Mouse (Mus musculus): ENCODE measurements at regions not wholly inside any gene's neighbourhood (a gene's known extent, or its start where the extent isn't known, plus 50 kb on each side); places are given as distances from the start of the nearest gene placed in this dataset.

GRCm38 (mm10) chr1:143946933-143947332 lies 57.0 kb downstream of the Rgs2 start:
- Histone ChIP-seq H3K4me2 (no peak overlapping the region), H3K36me3 (no peaks in the 10 kb centered on the region), H3K27me3 (no peaks in the 10 kb centered on the region), H3K9ac (no peak overlapping the region), H3K4me1 (replicated peaks) (no peaks in the 10 kb centered on the region), H3K27ac (replicated peaks) (no peak overlapping the region), H3K4me3 (no peak overlapping the region), H3K9me3 (no peaks in the 10 kb centered on the region)
- ATAC-seq (ENCODE audit: low read depth) = no peak

- Histone ChIP-seq H3K4me1 (replicated peaks) (peaks cover 5% of the 10 kb centered on the region; the same call in 1 of the 2 replicates), H3K4me3 (no peak overlapping the region), H3K36me3 (no peaks in the 10 kb centered on the region), H3K27me3 (no peaks in the 10 kb centered on the region), H3K27ac (replicated peaks) (no peak overlapping the region), H3K9ac (no peak overlapping the region), H3K4me2 (no peak overlapping the region), H3K9me3 (no peaks in the 10 kb centered on the region)
- ATAC-seq (ENCODE audit: low read depth) = peak; percentile 74; the same call in 1 of the 2 replicates
- WGBS = 53% methylated on average over 5 of the region's 5 CpGs
Observed at GRCm38 (mm10) chr1:143941465-143941864, 62.5 kb downstream of the Rgs2 start.

GRCm38 (mm10) chr1:143939511-143939910 lies 64.5 kb downstream of the Rgs2 start:
- Histone ChIP-seq H3K4me2 (no peak overlapping the region), H3K4me1 (replicated peaks) (peaks cover 5% of the 10 kb centered on the region; the same call in 1 of the 2 replicates)

GRCm38 (mm10) chr1:143938569-143938968 lies 65.4 kb downstream of the Rgs2 start:
- Histone ChIP-seq H3K27me3 (no peaks in the 10 kb centered on the region), H3K36me3 (no peaks in the 10 kb centered on the region), H3K4me3 (no peak overlapping the region), H3K9me3 (no peaks in the 10 kb centered on the region), H3K27ac (replicated peaks) (0 out of 2 replicates have a peak overlapping the region, but pooled peaks have one; percentile 38), H3K4me1 (replicated peaks) (peaks cover 5% of the 10 kb centered on the region; the same call in 1 of the 2 replicates), H3K4me2 (no peak overlapping the region), H3K9ac (no peak overlapping the region)
- 64% methylated on average over 3 of the region's 3 CpGs for WGBS
- ATAC-seq (ENCODE audit: low read depth) = peak; percentile 50; the same call in 1 of the 2 replicates

More at GRCm38 (mm10) chr1:143939511-143939910, 64.5 kb downstream of the Rgs2 start:
- Histone ChIP-seq H3K27me3 (no peaks in the 10 kb centered on the region), H3K27ac (replicated peaks) (0 out of 2 replicates have a peak overlapping the region, but pooled peaks have one; percentile 38), H3K36me3 (no peaks in the 10 kb centered on the region), H3K9ac (no peak overlapping the region), H3K4me3 (no peak overlapping the region), H3K9me3 (no peaks in the 10 kb centered on the region)
- 57% methylated on average over 2 of the region's 2 CpGs for WGBS
- no peak for ATAC-seq (ENCODE audit: low read depth)

- H3K9ac ChIP-seq = no peak overlapping the region
- no peaks in the 10 kb centered on the region for H3K4me1 ChIP-seq (replicated peaks)
- WGBS = 75% methylated on average over 3 of the region's 3 CpGs
- no peaks in the 10 kb centered on the region for H3K9me3 ChIP-seq
- no peak overlapping the region for H3K4me3 ChIP-seq
- no peak overlapping the region for H3K27ac ChIP-seq (replicated peaks)
- H3K4me2 ChIP-seq = no peak overlapping the region
- ATAC-seq (ENCODE audit: low read depth) = no peak
- no peaks in the 10 kb centered on the region for H3K36me3 ChIP-seq
- H3K27me3 ChIP-seq = no peaks in the 10 kb centered on the region
Observed at GRCm38 (mm10) chr1:143930798-143931197, 73.2 kb downstream of the Rgs2 start.

- no peak overlapping the region for H3K27ac ChIP-seq (replicated peaks)
- no peaks in the 10 kb centered on the region for H3K4me1 ChIP-seq (replicated peaks)
- H3K9ac ChIP-seq = no peak overlapping the region
- no peaks in the 10 kb centered on the region for H3K27me3 ChIP-seq
- H3K4me3 ChIP-seq = no peak overlapping the region
- no peak for ATAC-seq (ENCODE audit: low read depth)
- H3K9me3 ChIP-seq = no peaks in the 10 kb centered on the region
- 56% methylated on average over 5 of the region's 5 CpGs for WGBS
- H3K4me2 ChIP-seq = no peak overlapping the region
- H3K36me3 ChIP-seq = no peaks in the 10 kb centered on the region
Observed at GRCm38 (mm10) chr1:143929567-143930165, 74.3 kb downstream of the Rgs2 start.

- H3K4me3 ChIP-seq = no peak overlapping the region
- WGBS = 45% methylated on average over 1 of the region's 1 CpGs
- ATAC-seq (ENCODE audit: low read depth) = no peak
Observed at GRCm38 (mm10) chr1:143922499-143922898, 81.5 kb downstream of the Rgs2 start.

GRCm38 (mm10) chr1:143920256-143920655 lies 83.7 kb downstream of the Rgs2 start:
- Histone ChIP-seq H3K4me3 (no peak overlapping the region), H3K36me3 (no peaks in the 10 kb centered on the region), H3K4me2 (no peak overlapping the region), H3K9me3 (no peaks in the 10 kb centered on the region), H3K27me3 (peaks cover 2% of the 10 kb centered on the region; the same call in 1 of the 2 replicates), H3K27ac (replicated peaks) (no peak overlapping the region), H3K9ac (no peak overlapping the region), H3K4me1 (replicated peaks) (peaks cover 8% of the 10 kb centered on the region)
- no peak for ATAC-seq (ENCODE audit: low read depth)
- WGBS = 24% methylated on average over 7 of the region's 7 CpGs

More at GRCm38 (mm10) chr1:143922499-143922898, 81.5 kb downstream of the Rgs2 start:
- Histone ChIP-seq H3K27me3 (no peaks in the 10 kb centered on the region), H3K9ac (no peak overlapping the region), H3K4me2 (no peak overlapping the region), H3K9me3 (no peaks in the 10 kb centered on the region), H3K36me3 (no peaks in the 10 kb centered on the region), H3K27ac (replicated peaks) (no peak overlapping the region), H3K4me1 (replicated peaks) (peaks cover 8% of the 10 kb centered on the region)

- Histone ChIP-seq H3K27me3 (peaks cover 2% of the 10 kb centered on the region; the same call in 1 of the 2 replicates), H3K36me3 (no peaks in the 10 kb centered on the region), H3K27ac (replicated peaks) (no peak overlapping the region), H3K9me3 (no peaks in the 10 kb centered on the region), H3K9ac (no peak overlapping the region), H3K4me1 (replicated peaks) (peaks cover 8% of the 10 kb centered on the region), H3K4me2 (no peak overlapping the region), H3K4me3 (no peak overlapping the region)
- 84% methylated on average over 5 of the region's 5 CpGs for WGBS
- no peak for ATAC-seq (ENCODE audit: low read depth)
Observed at GRCm38 (mm10) chr1:143918949-143919348, 85.0 kb downstream of the Rgs2 start.

GRCm38 (mm10) chr1:143918146-143918774 lies 85.7 kb downstream of the Rgs2 start:
- ATAC-seq (ENCODE audit: low read depth) = no peak
- WGBS = 89% methylated on average over 9 of the region's 9 CpGs
- H3K36me3 ChIP-seq = no peaks in the 10 kb centered on the region
- H3K9ac ChIP-seq = no peak overlapping the region
- H3K27me3 ChIP-seq = peaks cover 2% of the 10 kb centered on the region; the same call in 1 of the 2 replicates
- H3K4me2 ChIP-seq = no peak overlapping the region
- H3K9me3 ChIP-seq = no peaks in the 10 kb centered on the region
- H3K4me1 ChIP-seq (replicated peaks) = peaks cover 8% of the 10 kb centered on the region
- H3K27ac ChIP-seq (replicated peaks) = no peak overlapping the region
- no peak overlapping the region for H3K4me3 ChIP-seq

- no peak for ATAC-seq (ENCODE audit: low read depth)
- Histone ChIP-seq H3K9ac (no peak overlapping the region), H3K27ac (replicated peaks) (no peak overlapping the region), H3K4me1 (replicated peaks) (peaks cover 8% of the 10 kb centered on the region), H3K4me3 (no peak overlapping the region), H3K4me2 (no peak overlapping the region), H3K9me3 (no peaks in the 10 kb centered on the region), H3K27me3 (peaks cover 2% of the 10 kb centered on the region; the same call in 1 of the 2 replicates), H3K36me3 (no peaks in the 10 kb centered on the region)
- WGBS = 72% methylated on average over 5 of the region's 5 CpGs
Observed at GRCm38 (mm10) chr1:143917623-143918022, 86.3 kb downstream of the Rgs2 start.

GRCm38 (mm10) chr1:143916587-143916986 lies 87.4 kb downstream of the Rgs2 start:
- H3K4me2 ChIP-seq = no peak overlapping the region
- no peak overlapping the region for H3K9ac ChIP-seq
- H3K9me3 ChIP-seq = no peaks in the 10 kb centered on the region
- H3K36me3 ChIP-seq = no peaks in the 10 kb centered on the region
- peaks cover 8% of the 10 kb centered on the region for H3K4me1 ChIP-seq (replicated peaks)
- H3K4me3 ChIP-seq = no peak overlapping the region
- peaks cover 5% of the 10 kb centered on the region; the same call in 1 of the 2 replicates for H3K27me3 ChIP-seq
- no peak overlapping the region for H3K27ac ChIP-seq (replicated peaks)
- 88% methylated on average over 9 of the region's 9 CpGs for WGBS
- no peak for ATAC-seq (ENCODE audit: low read depth)
